Mouse (Mus musculus): ENCODE data around the gene Tmem189. TPM values are rescaled to one million over a fixed set of nuclear protein-coding genes. Genes with fewer than 3 reads are reported as not detected.

Tmem189 gene
- total and polyA plus RNA-seq, 3 experiments, result 17.5 to 38.8 (median 20.1) TPM

GRCm38 (mm10) chr2:167599195-167599594 is 90.4 kb downstream of the Tmem189 start:
- Histone ChIP-seq H3K36me3 (replicated peaks) (no peaks in the 10 kb centered on the region), H3K4me3 (ENCODE audit: low read depth, low read length) (no peak overlapping the region), H3K27me3 (ENCODE audit: insufficient read depth, low read length) (peaks cover 64% of the 10 kb centered on the region), H3K9me3 (replicated peaks) (no peaks in the 10 kb centered on the region), H3K4me1 (ENCODE audit: insufficient read depth, low read depth, low read length) (no peaks in the 10 kb centered on the region)
- no peak for DNase-seq (ENCODE audit: low spot score)
- no peak for TF ChIP-seq GATA1 (IDR thresholded peaks at IDR 0.05; ENCODE audit: borderline replicate concordance, low read length)
- TF ChIP-seq POLR2AphosphoS5 (IDR thresholded peaks at IDR 0.05; ENCODE audit: insufficient replicate concordance, low read depth, low read length), result no peak
- no peak for TF ChIP-seq TAL1 (conservative IDR thresholded peaks at IDR 0.05; ENCODE audit: low read depth, low read length)
- TF ChIP-seq GATA2 (IDR thresholded peaks at IDR 0.05; ENCODE audit: borderline replicate concordance, low read depth, low read length), result no peak
- TF ChIP-seq CTCF (IDR thresholded peaks at IDR 0.05; ENCODE audit: low read depth, low read length), result no peak
- ATAC-seq (ENCODE audit: extremely low read depth, insufficient number of reproducible peaks, low FRiP score, poor library complexity, severe bottlenecking), result no peak

- Histone ChIP-seq H3K36me3 (replicated peaks) (no peaks in the 10 kb centered on the region), H3K9me3 (replicated peaks) (no peaks in the 10 kb centered on the region), H3K4me3 (ENCODE audit: low read depth, low read length) (no peak overlapping the region), H3K4me1 (ENCODE audit: insufficient read depth, low read depth, low read length) (no peaks in the 10 kb centered on the region), H3K27me3 (ENCODE audit: insufficient read depth, low read length) (peaks cover 50% of the 10 kb centered on the region)
- ATAC-seq (ENCODE audit: extremely low read depth, insufficient number of reproducible peaks, low FRiP score, poor library complexity, severe bottlenecking) (no peak), DNase-seq (ENCODE audit: low spot score) (no peak)
- TF ChIP-seq POLR2AphosphoS5 (IDR thresholded peaks at IDR 0.05; ENCODE audit: insufficient replicate concordance, low read depth, low read length), result no peak
- TF ChIP-seq GATA1 (IDR thresholded peaks at IDR 0.05; ENCODE audit: borderline replicate concordance, low read length), result no peak
- TF ChIP-seq TAL1 (conservative IDR thresholded peaks at IDR 0.05; ENCODE audit: low read depth, low read length), result no peak
- TF ChIP-seq GATA2 (IDR thresholded peaks at IDR 0.05; ENCODE audit: borderline replicate concordance, low read depth, low read length), result no peak
- TF ChIP-seq CTCF (IDR thresholded peaks at IDR 0.05; ENCODE audit: low read depth, low read length), result no peak
These were observed 92.0 kb downstream of the Tmem189 start for GRCm38 (mm10) chr2:167597492-167598186.

GRCm38 (mm10) chr2:167596726-167597491 is 92.7 kb downstream of the Tmem189 start:
- no peak for ATAC-seq (ENCODE audit: extremely low read depth, insufficient number of reproducible peaks, low FRiP score, poor library complexity, severe bottlenecking)

GRCm38 (mm10) chr2:167596262-167596661 is 93.4 kb downstream of the Tmem189 start:
- H3K9me3 ChIP-seq (replicated peaks), result no peaks in the 10 kb centered on the region
- peaks cover 45% of the 10 kb centered on the region for H3K27me3 ChIP-seq (ENCODE audit: insufficient read depth, low read length)
- no peak overlapping the region for H3K4me3 ChIP-seq (ENCODE audit: low read depth, low read length)
- ATAC-seq (ENCODE audit: extremely low read depth, insufficient number of reproducible peaks, low FRiP score, poor library complexity, severe bottlenecking), result no peak
- H3K36me3 ChIP-seq (replicated peaks), result no peaks in the 10 kb centered on the region
- TF ChIP-seq CTCF (IDR thresholded peaks at IDR 0.05; ENCODE audit: low read depth, low read length) (no peak), GATA1 (IDR thresholded peaks at IDR 0.05; ENCODE audit: borderline replicate concordance, low read length) (no peak), TAL1 (conservative IDR thresholded peaks at IDR 0.05; ENCODE audit: low read depth, low read length) (no peak), GATA2 (IDR thresholded peaks at IDR 0.05; ENCODE audit: borderline replicate concordance, low read depth, low read length) (no peak), POLR2AphosphoS5 (IDR thresholded peaks at IDR 0.05; ENCODE audit: insufficient replicate concordance, low read depth, low read length) (no peak)
- DNase-seq (ENCODE audit: low spot score), result no peak
- no peaks in the 10 kb centered on the region for H3K4me1 ChIP-seq (ENCODE audit: insufficient read depth, low read depth, low read length)

More at GRCm38 (mm10) chr2:167596726-167597491, 92.7 kb downstream of the Tmem189 start:
- no peak for DNase-seq (ENCODE audit: low spot score)
- Histone ChIP-seq H3K27me3 (ENCODE audit: insufficient read depth, low read length) (peaks cover 43% of the 10 kb centered on the region), H3K9me3 (replicated peaks) (no peaks in the 10 kb centered on the region), H3K4me3 (ENCODE audit: low read depth, low read length) (no peak overlapping the region), H3K4me1 (ENCODE audit: insufficient read depth, low read depth, low read length) (no peaks in the 10 kb centered on the region), H3K36me3 (replicated peaks) (no peaks in the 10 kb centered on the region)
- TF ChIP-seq CTCF (IDR thresholded peaks at IDR 0.05; ENCODE audit: low read depth, low read length) (no peak), POLR2AphosphoS5 (IDR thresholded peaks at IDR 0.05; ENCODE audit: insufficient replicate concordance, low read depth, low read length) (no peak), GATA2 (IDR thresholded peaks at IDR 0.05; ENCODE audit: borderline replicate concordance, low read depth, low read length) (no peak), TAL1 (conservative IDR thresholded peaks at IDR 0.05; ENCODE audit: low read depth, low read length) (no peak), GATA1 (IDR thresholded peaks at IDR 0.05; ENCODE audit: borderline replicate concordance, low read length) (no peak)

GRCm38 (mm10) chr2:167595761-167596171 is 93.9 kb downstream of the Tmem189 start:
- ATAC-seq (ENCODE audit: extremely low read depth, insufficient number of reproducible peaks, low FRiP score, poor library complexity, severe bottlenecking) (no peak), DNase-seq (ENCODE audit: low spot score) (no peak)
- Histone ChIP-seq H3K4me3 (ENCODE audit: low read depth, low read length) (no peak overlapping the region), H3K36me3 (replicated peaks) (no peaks in the 10 kb centered on the region), H3K9me3 (replicated peaks) (no peaks in the 10 kb centered on the region), H3K27me3 (ENCODE audit: insufficient read depth, low read length) (peaks cover 41% of the 10 kb centered on the region), H3K4me1 (ENCODE audit: insufficient read depth, low read depth, low read length) (no peaks in the 10 kb centered on the region)
- TF ChIP-seq POLR2AphosphoS5 (IDR thresholded peaks at IDR 0.05; ENCODE audit: insufficient replicate concordance, low read depth, low read length), result no peak
- no peak for TF ChIP-seq GATA2 (IDR thresholded peaks at IDR 0.05; ENCODE audit: borderline replicate concordance, low read depth, low read length)
- no peak for TF ChIP-seq GATA1 (IDR thresholded peaks at IDR 0.05; ENCODE audit: borderline replicate concordance, low read length)
- TF ChIP-seq CTCF (IDR thresholded peaks at IDR 0.05; ENCODE audit: low read depth, low read length), result no peak
- TF ChIP-seq TAL1 (conservative IDR thresholded peaks at IDR 0.05; ENCODE audit: low read depth, low read length), result no peak

GRCm38 (mm10) chr2:167594444-167594934 is 95.1 kb downstream of the Tmem189 start:
- H3K4me1 ChIP-seq (ENCODE audit: insufficient read depth, low read depth, low read length), result no peaks in the 10 kb centered on the region
- DNase-seq (ENCODE audit: low spot score) (no peak), ATAC-seq (ENCODE audit: extremely low read depth, insufficient number of reproducible peaks, low FRiP score, poor library complexity, severe bottlenecking) (no peak)

More at GRCm38 (mm10) chr2:167594444-167594934, 95.1 kb downstream of the Tmem189 start:
- H3K36me3 ChIP-seq (replicated peaks), result no peaks in the 10 kb centered on the region
- H3K27me3 ChIP-seq (ENCODE audit: insufficient read depth, low read length), result peaks cover 35% of the 10 kb centered on the region
- no peak overlapping the region for H3K4me3 ChIP-seq (ENCODE audit: low read depth, low read length)
- no peaks in the 10 kb centered on the region for H3K9me3 ChIP-seq (replicated peaks)
- TF ChIP-seq GATA1 (IDR thresholded peaks at IDR 0.05; ENCODE audit: borderline replicate concordance, low read length) (no peak), TAL1 (conservative IDR thresholded peaks at IDR 0.05; ENCODE audit: low read depth, low read length) (no peak), GATA2 (IDR thresholded peaks at IDR 0.05; ENCODE audit: borderline replicate concordance, low read depth, low read length) (no peak), CTCF (IDR thresholded peaks at IDR 0.05; ENCODE audit: low read depth, low read length) (no peak), POLR2AphosphoS5 (IDR thresholded peaks at IDR 0.05; ENCODE audit: insufficient replicate concordance, low read depth, low read length) (no peak)
